Mouse (Mus musculus): ENCODE measurements at regions not wholly inside any gene's neighbourhood (a gene's known extent, or its start where the extent isn't known, plus 50 kb on each side); places are given as distances from the start of the nearest gene placed in this dataset.

- Histone ChIP-seq H3K9ac (ENCODE audit: low read length) (no peak overlapping the region), H3K27me3 (ENCODE audit: control insufficient read depth, insufficient read depth, low read depth, low read length) (0 out of 2 replicates have a peak, but pooled peaks cover 2% of the 10 kb centered on the region), H3K36me3 (ENCODE audit: control insufficient read depth, insufficient read depth, low read length) (no peaks in the 10 kb centered on the region), H3K4me2 (ENCODE audit: low read depth, low read length) (no peak overlapping the region), H3K4me1 (replicated peaks; ENCODE audit: control insufficient read depth, insufficient read depth, low read length) (no peaks in the 10 kb centered on the region), H3K27ac (ENCODE audit: low read length) (no peak overlapping the region), H3K9me3 (ENCODE audit: control insufficient read depth, low read length) (no peaks in the 10 kb centered on the region), H3K4me3 (ENCODE audit: low read length) (no peak overlapping the region)
- WGBS, result 42% methylated on average over 7 of the region's 7 CpGs
- ATAC-seq (ENCODE audit: low read depth), result no peak
Measured at GRCm38 (mm10) chr3:129071002-129071401, 128.7 kb upstream of the Pitx2 start.

DNA sequence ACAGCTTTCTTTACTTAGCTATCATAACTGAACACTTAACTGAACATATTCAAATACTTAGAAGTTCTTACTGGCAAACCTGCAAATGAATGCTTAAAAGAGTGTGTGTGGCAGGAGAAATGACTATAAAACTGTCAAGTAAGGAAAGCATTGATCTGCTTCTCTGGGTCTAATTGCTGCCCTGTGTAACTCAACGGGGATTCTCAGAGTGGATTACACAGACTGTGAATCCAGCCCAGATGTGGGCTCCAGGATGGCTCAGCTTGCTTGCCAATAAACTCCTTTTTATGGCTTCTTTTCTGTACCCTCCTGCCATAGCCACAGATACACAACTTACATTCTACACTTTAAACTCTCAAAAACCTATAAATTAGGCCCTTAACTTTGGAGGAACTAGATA is 123.3 kb upstream of the Pitx2 start:
- H3K36me3 ChIP-seq (ENCODE audit: control insufficient read depth, insufficient read depth, low read length), result no peaks in the 10 kb centered on the region
- no peaks in the 10 kb centered on the region; the same call in 1 of the 2 replicates for H3K4me1 ChIP-seq (replicated peaks; ENCODE audit: control insufficient read depth, insufficient read depth, low read length)
- H3K9ac ChIP-seq (ENCODE audit: low read length), result no peak overlapping the region
- H3K27me3 ChIP-seq (ENCODE audit: control insufficient read depth, insufficient read depth, low read depth, low read length), result 0 out of 2 replicates have a peak, but pooled peaks cover 2% of the 10 kb centered on the region
- no peak for ATAC-seq (ENCODE audit: low read depth)
- 38% methylated on average over 1 of the region's 1 CpGs for WGBS
- no peaks in the 10 kb centered on the region for H3K9me3 ChIP-seq (ENCODE audit: control insufficient read depth, low read length)
- no peak overlapping the region for H3K4me3 ChIP-seq (ENCODE audit: low read length)
- H3K27ac ChIP-seq (ENCODE audit: low read length), result no peak overlapping the region
- H3K4me2 ChIP-seq (ENCODE audit: low read depth, low read length), result no peak overlapping the region

- Histone ChIP-seq H3K4me1 (replicated peaks; ENCODE audit: control insufficient read depth, insufficient read depth, low read length) (no peaks in the 10 kb centered on the region), H3K36me3 (ENCODE audit: control insufficient read depth, insufficient read depth, low read length) (no peaks in the 10 kb centered on the region), H3K27me3 (ENCODE audit: control insufficient read depth, insufficient read depth, low read depth, low read length) (no peaks in the 10 kb centered on the region), H3K9ac (ENCODE audit: low read length) (no peak overlapping the region), H3K4me2 (ENCODE audit: low read depth, low read length) (no peak overlapping the region), H3K4me3 (ENCODE audit: low read length) (no peak overlapping the region), H3K27ac (ENCODE audit: low read length) (no peak overlapping the region), H3K9me3 (ENCODE audit: control insufficient read depth, low read length) (no peaks in the 10 kb centered on the region)
- ATAC-seq (ENCODE audit: low read depth), result no peak
- 66% methylated on average over 12 of the region's 12 CpGs for WGBS
Measured at GRCm38 (mm10) chr3:129103786-129104440, 95.8 kb upstream of the Pitx2 start.

- no peak for ATAC-seq (ENCODE audit: low read depth)
Measured at GRCm38 (mm10) chr3:129104811-129105210, 94.9 kb upstream of the Pitx2 start.

DNA sequence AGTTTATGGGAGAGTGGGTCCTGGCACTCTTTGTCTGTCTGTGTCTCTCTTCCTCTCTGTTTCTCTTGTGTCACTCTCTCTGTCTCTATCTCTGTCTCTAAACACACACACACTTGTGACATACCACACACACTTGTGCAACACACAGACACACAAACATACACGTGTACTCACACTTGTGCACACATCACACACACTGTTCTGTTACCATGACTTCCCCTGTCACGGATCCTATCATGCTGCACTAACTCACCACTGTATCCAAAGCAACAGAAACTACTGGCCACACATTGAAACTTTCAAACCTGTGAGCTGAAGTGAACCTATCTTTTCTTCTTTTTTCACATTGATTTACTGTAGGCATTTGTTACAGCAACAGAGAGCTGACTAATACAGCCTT is 93.5 kb upstream of the Pitx2 start:
- WGBS, result 81% methylated on average over 2 of the region's 2 CpGs
- ATAC-seq (ENCODE audit: low read depth), result no peak

More at GRCm38 (mm10) chr3:129104811-129105210, 94.9 kb upstream of the Pitx2 start:
- H3K27ac ChIP-seq (ENCODE audit: low read length), result no peak overlapping the region
- no peak overlapping the region for H3K9ac ChIP-seq (ENCODE audit: low read length)
- H3K4me3 ChIP-seq (ENCODE audit: low read length), result no peak overlapping the region
- WGBS, result 76% methylated on average over 9 of the region's 9 CpGs
- no peaks in the 10 kb centered on the region for H3K27me3 ChIP-seq (ENCODE audit: control insufficient read depth, insufficient read depth, low read depth, low read length)
- H3K9me3 ChIP-seq (ENCODE audit: control insufficient read depth, low read length), result no peaks in the 10 kb centered on the region
- no peaks in the 10 kb centered on the region for H3K4me1 ChIP-seq (replicated peaks; ENCODE audit: control insufficient read depth, insufficient read depth, low read length)
- H3K4me2 ChIP-seq (ENCODE audit: low read depth, low read length), result no peak overlapping the region
- H3K36me3 ChIP-seq (ENCODE audit: control insufficient read depth, insufficient read depth, low read length), result no peaks in the 10 kb centered on the region

DNA sequence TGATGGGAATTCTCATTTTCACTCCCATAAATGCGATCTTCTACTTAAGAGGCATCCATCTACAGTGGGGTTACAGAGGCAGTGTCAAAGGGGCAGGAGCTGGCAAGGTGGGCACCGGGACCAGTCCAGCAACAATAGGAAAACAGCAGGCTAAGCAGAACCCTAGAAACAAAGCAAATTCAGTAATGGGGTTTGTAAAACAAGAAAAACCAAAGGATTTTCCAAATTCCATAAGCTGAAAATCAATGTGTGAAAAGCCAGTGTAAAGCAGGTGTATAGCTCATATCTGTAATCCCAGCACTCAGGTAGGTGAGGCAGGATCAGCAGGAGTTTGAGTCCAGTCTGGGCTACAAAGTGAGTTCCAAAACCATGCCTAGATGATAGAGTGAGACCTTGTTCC is 69.2 kb upstream of the Pitx2 start:
- Histone ChIP-seq H3K27me3 (ENCODE audit: control insufficient read depth, insufficient read depth, low read depth, low read length) (no peaks in the 10 kb centered on the region), H3K9ac (ENCODE audit: low read length) (no peak overlapping the region), H3K9me3 (ENCODE audit: control insufficient read depth, low read length) (no peaks in the 10 kb centered on the region), H3K4me1 (replicated peaks; ENCODE audit: control insufficient read depth, insufficient read depth, low read length) (no peaks in the 10 kb centered on the region), H3K4me3 (ENCODE audit: low read length) (no peak overlapping the region), H3K27ac (ENCODE audit: low read length) (no peak overlapping the region), H3K4me2 (ENCODE audit: low read depth, low read length) (no peak overlapping the region), H3K36me3 (ENCODE audit: control insufficient read depth, insufficient read depth, low read length) (no peaks in the 10 kb centered on the region)
- ATAC-seq (ENCODE audit: low read depth), result no peak
- 74% methylated on average over 2 of the region's 2 CpGs for WGBS

More for the DNA sequence above, 93.5 kb upstream of the Pitx2 start:
- Histone ChIP-seq H3K4me2 (ENCODE audit: low read depth, low read length) (no peak overlapping the region), H3K4me1 (replicated peaks; ENCODE audit: control insufficient read depth, insufficient read depth, low read length) (no peaks in the 10 kb centered on the region), H3K27ac (ENCODE audit: low read length) (no peak overlapping the region), H3K36me3 (ENCODE audit: control insufficient read depth, insufficient read depth, low read length) (no peaks in the 10 kb centered on the region), H3K27me3 (ENCODE audit: control insufficient read depth, insufficient read depth, low read depth, low read length) (no peaks in the 10 kb centered on the region), H3K9me3 (ENCODE audit: control insufficient read depth, low read length) (no peaks in the 10 kb centered on the region), H3K9ac (ENCODE audit: low read length) (no peak overlapping the region), H3K4me3 (ENCODE audit: low read length) (no peak overlapping the region)

GRCm38 (mm10) chr3:129131140-129131539 is 68.5 kb upstream of the Pitx2 start:
- Histone ChIP-seq H3K4me3 (ENCODE audit: low read length) (no peak overlapping the region), H3K9me3 (ENCODE audit: control insufficient read depth, low read length) (no peaks in the 10 kb centered on the region), H3K4me1 (replicated peaks; ENCODE audit: control insufficient read depth, insufficient read depth, low read length) (no peaks in the 10 kb centered on the region), H3K27me3 (ENCODE audit: control insufficient read depth, insufficient read depth, low read depth, low read length) (no peaks in the 10 kb centered on the region), H3K4me2 (ENCODE audit: low read depth, low read length) (no peak overlapping the region), H3K27ac (ENCODE audit: low read length) (no peak overlapping the region), H3K9ac (ENCODE audit: low read length) (no peak overlapping the region), H3K36me3 (ENCODE audit: control insufficient read depth, insufficient read depth, low read length) (no peaks in the 10 kb centered on the region)
- ATAC-seq (ENCODE audit: low read depth), result no peak
- WGBS, result 77% methylated on average over 8 of the region's 8 CpGs

DNA sequence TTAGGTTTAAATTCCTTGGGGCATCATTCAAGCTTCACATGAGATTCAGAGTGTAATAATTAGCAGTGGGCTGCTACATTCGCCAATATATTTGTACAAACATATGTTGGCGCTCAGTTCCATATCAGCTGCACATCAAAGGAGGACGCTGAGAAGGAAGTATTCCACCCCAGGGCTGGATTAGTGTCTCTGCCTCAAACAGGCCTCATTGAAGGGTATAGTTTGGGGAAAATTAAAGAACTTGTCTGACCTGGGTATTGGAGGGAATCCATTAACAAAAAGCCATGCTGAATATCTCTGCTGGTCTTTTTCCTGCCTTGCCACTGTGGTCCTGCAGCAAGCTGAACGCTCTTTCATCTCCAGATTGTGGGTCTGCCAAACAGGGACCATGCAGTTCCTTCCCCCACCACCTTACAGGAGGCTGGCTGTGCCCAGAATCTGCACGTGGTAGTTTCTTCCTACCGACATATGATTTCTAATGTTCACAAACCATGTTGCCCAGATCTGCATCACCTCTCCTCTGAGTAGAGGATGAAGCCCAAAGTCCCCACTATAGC is 67.7 kb upstream of the Pitx2 start:
- Histone ChIP-seq H3K9me3 (ENCODE audit: control insufficient read depth, low read length) (no peaks in the 10 kb centered on the region), H3K36me3 (ENCODE audit: control insufficient read depth, insufficient read depth, low read length) (no peaks in the 10 kb centered on the region), H3K9ac (ENCODE audit: low read length) (no peak overlapping the region), H3K4me3 (ENCODE audit: low read length) (no peak overlapping the region), H3K4me2 (ENCODE audit: low read depth, low read length) (no peak overlapping the region), H3K27ac (ENCODE audit: low read length) (no peak overlapping the region), H3K27me3 (ENCODE audit: control insufficient read depth, insufficient read depth, low read depth, low read length) (no peaks in the 10 kb centered on the region), H3K4me1 (replicated peaks; ENCODE audit: control insufficient read depth, insufficient read depth, low read length) (no peaks in the 10 kb centered on the region)
- 62% methylated on average over 6 of the region's 6 CpGs for WGBS
- ATAC-seq (ENCODE audit: low read depth), result no peak

Measured in lung, embryonic 16.5 days (tissue).